Mouse (Mus musculus) intestine, embryonic 14.5 days (tissue): ENCODE data around the gene Mlh3. TPM values are rescaled to one million over a fixed set of nuclear protein-coding genes. Genes with fewer than 3 reads are reported as not detected.

ENCODE experiments used
- ATAC-seq: fragments of 200-750 bp; cut with Nextera tagmentation; replicated peaks from 2 replicates; pipeline ENCODE4 v1.8.0; 2017; ENCODE audit warnings: low read depth, moderate number of reproducible peaks, moderate TSS enrichment, moderate library complexity; ENCODE audit not compliant: low FRiP score, low TSS enrichment
- DNase-seq: peaks from one replicate; pipeline ENCODE4 v3.0.0-alpha.2; 2018; ENCODE audit warnings: low spot score
- H3K27ac ChIP-seq: fragments of 300-500 bp; sonication (generic); 2 replicates; pipeline ENCODE4 v1.5.1; 2014; ENCODE audit warnings: low read depth, mild to moderate bottlenecking, control low read depth
- H3K27me3 ChIP-seq: fragments of 300-500 bp; sonication (generic); replicated peaks from 2 replicates; pipeline ENCODE4 v1.6.1; 2014; ENCODE audit warnings: low read length, control low read depth; ENCODE audit not compliant: control insufficient read depth, insufficient read depth
- H3K36me3 ChIP-seq: fragments of 300-500 bp; sonication (generic); 2 replicates; pipeline ENCODE4 v1.6.1; 2014; ENCODE audit warnings: low read length, control low read depth; ENCODE audit not compliant: control insufficient read depth, insufficient read depth
- H3K4me1 ChIP-seq: fragments of 300-500 bp; sonication (generic); replicated peaks from 2 replicates; pipeline ENCODE4 v1.6.1; 2014; ENCODE audit warnings: low read length, control low read depth, mixed read lengths; ENCODE audit not compliant: control insufficient read depth, insufficient read depth
- H3K4me2 ChIP-seq: fragments of 300-500 bp; sonication (generic); 2 replicates; pipeline ENCODE4 v1.6.1; 2014; ENCODE audit warnings: low read length
- H3K4me3 ChIP-seq: fragments of 300-500 bp; sonication (generic); 2 replicates; pipeline ENCODE4 v1.5.1; 2014; ENCODE audit warnings: low read depth, low read length, control low read depth, mixed read lengths
- H3K9ac ChIP-seq: fragments of 300-500 bp; sonication (generic); 2 replicates; pipeline ENCODE4 v1.6.1; 2014; ENCODE audit warnings: mild to moderate bottlenecking, low read length
- H3K9me3 ChIP-seq: fragments of 300-500 bp; sonication (generic); 2 replicates; pipeline ENCODE4 v1.6.1; 2016; ENCODE audit warnings: low read length, control low read depth; ENCODE audit not compliant: control insufficient read depth
- WGBS: fragments of 180-500 bp; shearing (Covaris S2); extraction: QIAGEN DNeasy Blood & Tissue Kit; methylation state at CpG from one replicate; pipeline ENCODE4 v1.1.7; 2014; 5-methylcytosine and 5-hydroxymethylcytosine counted together
- polyA plus RNA-seq: library from polyadenylated mRNA; unstranded; fragments of >200 nt; fragmentation: Nextera tagmentation; extraction: Ambion mirVana; gene quantifications from 2 replicates; pipeline ENCODE4 v1.2.1, GENCODE M21; 2014

Mlh3 gene
- polyA plus RNA-seq, 1 experiment from 2014 or later, result 8.6 TPM

- 0 out of 2 replicates have a peak, but pooled peaks cover 4% of the 10 kb centered on the region for H3K36me3 ChIP-seq
- peaks cover 2% of the 10 kb centered on the region; the same call in 1 of the 2 replicates for H3K4me1 ChIP-seq
- DNase-seq (no peak), ATAC-seq (no peak)
- H3K9ac ChIP-seq, result no peak overlapping the region
- no peak overlapping the region for H3K4me2 ChIP-seq
- H3K27ac ChIP-seq, result no peak overlapping the region
- H3K4me3 ChIP-seq, result no peak overlapping the region
- WGBS, result 93% methylated on average over 10 of the region's 10 CpGs
- H3K9me3 ChIP-seq, result 0 out of 2 replicates have a peak, but pooled peaks cover 2% of the 10 kb centered on the region
- H3K27me3 ChIP-seq, result no peaks in the 10 kb centered on the region
Measured at GRCm38 (mm10) chr12:85278919-85279318, 8.5 kb upstream of the Mlh3 start.

GRCm38 (mm10) chr12:85276273-85276672, 5.9 kb upstream of the Mlh3 start:
- DNase-seq (no peak), ATAC-seq (no peak)
- H3K36me3 ChIP-seq, result 0 out of 2 replicates have a peak, but pooled peaks cover 4% of the 10 kb centered on the region
- H3K9me3 ChIP-seq, result 0 out of 2 replicates have a peak, but pooled peaks cover 2% of the 10 kb centered on the region
- no peak overlapping the region for H3K27ac ChIP-seq
- no peak overlapping the region for H3K4me3 ChIP-seq
- H3K4me2 ChIP-seq, result no peak overlapping the region
- no peak overlapping the region for H3K9ac ChIP-seq
- peaks cover 2% of the 10 kb centered on the region; the same call in 1 of the 2 replicates for H3K4me1 ChIP-seq
- WGBS, result 78% methylated on average over 5 of the region's 5 CpGs
- H3K27me3 ChIP-seq, result no peaks in the 10 kb centered on the region

- no peak for ATAC-seq
- Histone ChIP-seq H3K4me3 (no peak overlapping the region), H3K9me3 (0 out of 2 replicates have a peak, but pooled peaks cover 2% of the 10 kb centered on the region), H3K9ac (no peak overlapping the region), H3K27ac (no peak overlapping the region), H3K4me1 (no peaks in the 10 kb centered on the region; the same call in 1 of the 2 replicates), H3K4me2 (no peak overlapping the region), H3K36me3 (0 out of 2 replicates have a peak, but pooled peaks cover 4% of the 10 kb centered on the region), H3K27me3 (no peaks in the 10 kb centered on the region)
- WGBS, result 58% methylated on average over 10 of the region's 10 CpGs
- no peak for DNase-seq
Measured at GRCm38 (mm10) chr12:85273508-85273907, 3.1 kb upstream of the Mlh3 start.

- Histone ChIP-seq H3K27ac (no peak overlapping the region), H3K36me3 (0 out of 2 replicates have a peak, but pooled peaks cover 4% of the 10 kb centered on the region), H3K27me3 (no peaks in the 10 kb centered on the region), H3K9me3 (0 out of 2 replicates have a peak, but pooled peaks cover 2% of the 10 kb centered on the region), H3K4me2 (no peak overlapping the region), H3K4me1 (no peaks in the 10 kb centered on the region; the same call in 1 of the 2 replicates), H3K9ac (no peak overlapping the region), H3K4me3 (no peak overlapping the region)
- ATAC-seq (no peak), DNase-seq (no peak)
- WGBS, result 78% methylated on average over 4 of the region's 4 CpGs
Measured at GRCm38 (mm10) chr12:85271843-85272206, 1.4 kb upstream of the Mlh3 start.

GRCm38 (mm10) chr12:85271132-85271842, 888 bp upstream of the Mlh3 start:
- 0 out of 2 replicates have a peak, but pooled peaks cover 2% of the 10 kb centered on the region for H3K9me3 ChIP-seq
- H3K4me2 ChIP-seq, result no peak overlapping the region
- no peak overlapping the region for H3K27ac ChIP-seq
- no peak for DNase-seq
- no peaks in the 10 kb centered on the region for H3K27me3 ChIP-seq
- H3K9ac ChIP-seq, result no peak overlapping the region
- no peak for ATAC-seq
- 0 out of 2 replicates have a peak, but pooled peaks cover 4% of the 10 kb centered on the region for H3K36me3 ChIP-seq
- H3K4me1 ChIP-seq, result no peaks in the 10 kb centered on the region; the same call in 1 of the 2 replicates
- 73% methylated on average over 7 of the region's 7 CpGs for WGBS
- H3K4me3 ChIP-seq, result no peak overlapping the region

GRCm38 (mm10) chr12:85269821-85270220, 578 bp downstream of the Mlh3 start:
- peak overlapping the region; percentile 49 for H3K4me3 ChIP-seq
- H3K4me2 ChIP-seq, result peak overlapping the region; percentile 62
- H3K9ac ChIP-seq, result peak overlapping the region; percentile 64
- H3K36me3 ChIP-seq, result no peaks in the 10 kb centered on the region
- 57% methylated on average over 3 of the region's 3 CpGs for WGBS
- peak overlapping the region; percentile 70; the same call in 1 of the 2 replicates for H3K27ac ChIP-seq
- peaks cover 12% of the 10 kb centered on the region for H3K4me1 ChIP-seq
- H3K9me3 ChIP-seq, result 0 out of 2 replicates have a peak, but pooled peaks cover 2% of the 10 kb centered on the region
- no peak for DNase-seq
- ATAC-seq, result no peak
- no peaks in the 10 kb centered on the region for H3K27me3 ChIP-seq

GRCm38 (mm10) chr12:85266248-85266647, 4.2 kb downstream of the Mlh3 start:
- Histone ChIP-seq H3K27me3 (no peaks in the 10 kb centered on the region), H3K9ac (no peak overlapping the region), H3K36me3 (no peaks in the 10 kb centered on the region), H3K27ac (no peak overlapping the region), H3K4me3 (no peak overlapping the region), H3K4me1 (peaks cover 19% of the 10 kb centered on the region), H3K9me3 (no peaks in the 10 kb centered on the region), H3K4me2 (no peak overlapping the region)
- ATAC-seq (no peak), DNase-seq (no peak)
- WGBS, result 91% methylated on average over 3 of the region's 3 CpGs

- H3K27ac ChIP-seq, result peak overlapping the region; percentile 36; the same call in 1 of the 2 replicates
- H3K9me3 ChIP-seq, result no peaks in the 10 kb centered on the region
- no peaks in the 10 kb centered on the region for H3K27me3 ChIP-seq
- no peak overlapping the region for H3K4me2 ChIP-seq
- no peak overlapping the region for H3K4me3 ChIP-seq
- ATAC-seq, result no peak
- no peak overlapping the region for H3K9ac ChIP-seq
- H3K4me1 ChIP-seq, result peaks cover 19% of the 10 kb centered on the region
- 36% methylated on average over 7 of the region's 7 CpGs for WGBS
- no peaks in the 10 kb centered on the region for H3K36me3 ChIP-seq
- DNase-seq, result no peak
Measured at GRCm38 (mm10) chr12:85264940-85265339, 5.5 kb downstream of the Mlh3 start.
